Mouse (Mus musculus) forebrain, embryonic 11.5 days (tissue): ENCODE measurements at regions not wholly inside any gene's neighbourhood (a gene's known extent, or its start where the extent isn't known, plus 50 kb on each side); places are given as distances from the start of the nearest gene placed in this dataset.

Experiments used
- ATAC-seq: fragments of 200-750 bp; cut with Nextera tagmentation; replicated peaks from 2 replicates; pipeline ENCODE4 v1.8.0; 2017; ENCODE audit warnings: moderate TSS enrichment; ENCODE audit not compliant: low FRiP score
- DNase-seq: peaks from one replicate; pipeline ENCODE4 v3.0.0-alpha.2; 2017; ENCODE audit warnings: low spot score
- H3K27ac ChIP-seq: fragments of 300-500 bp; sonication (generic); 2 replicates; pipeline ENCODE4 v1.5.1; 2014; ENCODE audit warnings: low read depth, low read length
- H3K27me3 ChIP-seq: fragments of 300-500 bp; sonication (generic); 2 replicates; pipeline ENCODE4 v1.6.1; 2014; ENCODE audit warnings: mild to moderate bottlenecking, low read length, mixed read lengths; ENCODE audit not compliant: control insufficient read depth, insufficient read depth
- H3K36me3 ChIP-seq: fragments of 300-500 bp; sonication (generic); 2 replicates; pipeline ENCODE4 v1.6.1; 2014; ENCODE audit warnings: mild to moderate bottlenecking, low read length, moderate library complexity, mixed read lengths; ENCODE audit not compliant: control insufficient read depth, insufficient read depth
- H3K4me1 ChIP-seq: fragments of 300-500 bp; sonication (generic); replicated peaks from 2 replicates; pipeline ENCODE4 v1.6.1; 2014; ENCODE audit warnings: low read length, mixed read lengths; ENCODE audit not compliant: control insufficient read depth, insufficient read depth
- H3K4me2 ChIP-seq: fragments of 300-500 bp; sonication (generic); 2 replicates; pipeline ENCODE4 v1.6.1; 2014; ENCODE audit warnings: low read depth, mild to moderate bottlenecking, low read length, moderate library complexity, mixed read lengths; ENCODE audit not compliant: severe bottlenecking
- H3K4me3 ChIP-seq: fragments of 300-500 bp; sonication (generic); 2 replicates; pipeline ENCODE4 v1.5.1; 2014; ENCODE audit warnings: low read depth, low read length
- H3K9ac ChIP-seq: fragments of 300-500 bp; sonication (generic); 2 replicates; pipeline ENCODE4 v1.6.1; 2014; ENCODE audit warnings: low read length
- H3K9me3 ChIP-seq: fragments of 300-500 bp; sonication (generic); 2 replicates; pipeline ENCODE4 v1.6.1; 2016; ENCODE audit warnings: low read length, mixed read lengths; ENCODE audit not compliant: control insufficient read depth
- WGBS: fragments of 180-500 bp; shearing (Covaris S2); extraction: QIAGEN DNeasy Blood & Tissue Kit; methylation state at CpG from one replicate; pipeline ENCODE4 v1.1.7; 2014; 5-methylcytosine and 5-hydroxymethylcytosine counted together

GRCm38 (mm10) chr6:147878485-147878884 is 168.6 kb upstream of the Far2 start:
- no peaks in the 10 kb centered on the region for H3K9me3 ChIP-seq
- H3K36me3 ChIP-seq, result no peaks in the 10 kb centered on the region
- no peaks in the 10 kb centered on the region for H3K4me1 ChIP-seq
- H3K27ac ChIP-seq, result no peak overlapping the region
- no peak overlapping the region for H3K9ac ChIP-seq
- 88% methylated on average over 3 of the region's 3 CpGs for WGBS
- H3K27me3 ChIP-seq, result no peaks in the 10 kb centered on the region
- DNase-seq (no peak), ATAC-seq (no peak)
- H3K4me2 ChIP-seq, result no peak overlapping the region
- H3K4me3 ChIP-seq, result no peak overlapping the region

DNA sequence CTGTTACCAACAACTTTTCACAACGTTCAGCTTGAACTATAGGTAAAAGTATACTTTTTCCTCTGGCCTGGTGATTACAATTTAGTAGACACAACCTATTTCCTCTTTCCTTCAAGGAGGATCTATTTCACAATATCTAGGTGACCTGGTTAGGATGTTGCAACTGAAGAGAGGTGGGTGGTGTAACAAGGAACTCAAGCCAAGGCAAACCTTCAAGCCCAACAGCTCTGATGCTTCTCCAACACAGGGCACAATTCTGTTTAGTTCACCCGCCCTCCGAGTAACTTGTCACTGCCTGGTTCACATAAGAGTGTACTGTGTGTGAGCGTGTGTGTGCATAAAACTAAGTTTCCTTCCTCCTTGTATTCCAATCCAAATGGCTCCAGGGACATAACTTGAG is 161.2 kb upstream of the Far2 start:
- 90% methylated on average over 4 of the region's 4 CpGs for WGBS
- Histone ChIP-seq H3K4me1 (no peaks in the 10 kb centered on the region), H3K4me2 (no peak overlapping the region), H3K9ac (no peak overlapping the region), H3K9me3 (no peaks in the 10 kb centered on the region), H3K27me3 (no peaks in the 10 kb centered on the region), H3K36me3 (no peaks in the 10 kb centered on the region), H3K4me3 (no peak overlapping the region), H3K27ac (no peak overlapping the region)
- DNase-seq, result no peak
- no peak for ATAC-seq

DNA sequence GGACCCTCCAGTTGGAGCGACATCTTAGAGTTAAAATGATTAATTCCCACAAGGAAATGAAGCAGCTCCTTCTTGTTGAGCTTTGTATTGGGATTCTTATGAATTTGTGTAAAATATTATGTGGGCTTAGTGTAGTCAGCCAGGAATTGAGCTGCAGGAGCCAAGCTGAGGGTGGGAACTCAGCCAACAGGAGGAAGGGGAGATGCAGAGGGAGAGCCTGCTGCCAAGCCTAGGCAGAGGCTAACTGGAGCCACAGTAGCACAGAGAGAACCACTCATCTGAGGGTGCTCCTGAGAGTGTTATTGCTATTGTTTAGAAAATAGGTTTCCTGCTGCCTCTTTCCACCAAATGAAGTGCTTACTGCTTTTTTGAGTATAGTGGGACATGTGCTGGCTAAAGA is 127.4 kb upstream of the Far2 start:
- DNase-seq (no peak), ATAC-seq (no peak)
- WGBS, result 85% methylated on average over 1 of the region's 1 CpGs

DNA sequence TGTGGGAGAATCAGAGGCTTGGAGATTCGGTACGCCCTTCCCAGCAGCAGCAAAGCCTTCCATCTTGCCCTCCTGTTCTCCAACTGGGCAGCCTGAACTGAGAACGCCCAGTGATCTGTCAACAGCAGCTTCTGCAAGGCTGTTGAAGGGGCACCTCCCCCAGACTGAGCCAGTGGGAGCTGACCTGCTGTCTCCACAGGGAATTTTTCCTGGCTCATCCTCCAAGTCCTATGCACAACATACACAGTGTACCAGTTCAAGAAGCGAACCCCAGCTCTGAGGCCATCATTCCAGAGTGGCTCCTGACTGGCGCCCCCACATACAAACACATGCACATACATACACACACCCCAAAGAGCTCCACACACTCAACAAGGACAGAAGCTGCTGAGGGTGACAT is 126.0 kb upstream of the Far2 start:
- DNase-seq (no peak), ATAC-seq (no peak)
- H3K4me2 ChIP-seq, result no peak overlapping the region
- no peaks in the 10 kb centered on the region for H3K9me3 ChIP-seq
- no peak overlapping the region for H3K4me3 ChIP-seq
- H3K27ac ChIP-seq, result no peak overlapping the region
- WGBS, result 83% methylated on average over 5 of the region's 5 CpGs
- no peaks in the 10 kb centered on the region for H3K36me3 ChIP-seq
- no peak overlapping the region for H3K9ac ChIP-seq
- no peaks in the 10 kb centered on the region for H3K4me1 ChIP-seq
- H3K27me3 ChIP-seq, result no peaks in the 10 kb centered on the region

More for the DNA sequence above, 127.4 kb upstream of the Far2 start:
- Histone ChIP-seq H3K4me2 (no peak overlapping the region), H3K27me3 (no peaks in the 10 kb centered on the region), H3K4me3 (no peak overlapping the region), H3K9me3 (no peaks in the 10 kb centered on the region), H3K27ac (no peak overlapping the region), H3K9ac (no peak overlapping the region), H3K4me1 (no peaks in the 10 kb centered on the region), H3K36me3 (no peaks in the 10 kb centered on the region)

- Histone ChIP-seq H3K9ac (no peak overlapping the region), H3K9me3 (no peaks in the 10 kb centered on the region), H3K4me1 (no peaks in the 10 kb centered on the region), H3K36me3 (no peaks in the 10 kb centered on the region), H3K27ac (no peak overlapping the region), H3K4me3 (no peak overlapping the region), H3K4me2 (no peak overlapping the region), H3K27me3 (no peaks in the 10 kb centered on the region)
- ATAC-seq (no peak), DNase-seq (no peak)
- WGBS, result 68% methylated on average over 5 of the region's 5 CpGs
Measured at GRCm38 (mm10) chr6:147922506-147922905, 124.6 kb upstream of the Far2 start.

GRCm38 (mm10) chr6:147923246-147923645 is 123.8 kb upstream of the Far2 start:
- no peak overlapping the region for H3K9ac ChIP-seq
- H3K4me3 ChIP-seq, result no peak overlapping the region
- DNase-seq (no peak), ATAC-seq (no peak)
- H3K36me3 ChIP-seq, result no peaks in the 10 kb centered on the region
- no peak overlapping the region for H3K4me2 ChIP-seq
- WGBS, result 94% methylated on average over 8 of the region's 8 CpGs
- no peaks in the 10 kb centered on the region for H3K27me3 ChIP-seq
- no peaks in the 10 kb centered on the region for H3K9me3 ChIP-seq
- no peak overlapping the region for H3K27ac ChIP-seq
- no peaks in the 10 kb centered on the region for H3K4me1 ChIP-seq

GRCm38 (mm10) chr6:147928951-147929350 is 118.1 kb upstream of the Far2 start:
- DNase-seq (no peak), ATAC-seq (no peak)
- Histone ChIP-seq H3K9ac (no peak overlapping the region), H3K36me3 (no peaks in the 10 kb centered on the region), H3K9me3 (no peaks in the 10 kb centered on the region), H3K4me2 (no peak overlapping the region), H3K27ac (no peak overlapping the region), H3K4me3 (no peak overlapping the region), H3K4me1 (no peaks in the 10 kb centered on the region), H3K27me3 (no peaks in the 10 kb centered on the region)

- no peaks in the 10 kb centered on the region for H3K9me3 ChIP-seq
- H3K36me3 ChIP-seq, result no peaks in the 10 kb centered on the region
- no peak overlapping the region for H3K4me2 ChIP-seq
- WGBS, result 76% methylated on average over 3 of the region's 3 CpGs
- no peaks in the 10 kb centered on the region for H3K27me3 ChIP-seq
- no peak overlapping the region for H3K27ac ChIP-seq
- no peaks in the 10 kb centered on the region for H3K4me1 ChIP-seq
- DNase-seq, result no peak
- no peak overlapping the region for H3K9ac ChIP-seq
- no peak overlapping the region for H3K4me3 ChIP-seq
- no peak for ATAC-seq
Measured at GRCm38 (mm10) chr6:147944020-147944419, 103.0 kb upstream of the Far2 start.

DNA sequence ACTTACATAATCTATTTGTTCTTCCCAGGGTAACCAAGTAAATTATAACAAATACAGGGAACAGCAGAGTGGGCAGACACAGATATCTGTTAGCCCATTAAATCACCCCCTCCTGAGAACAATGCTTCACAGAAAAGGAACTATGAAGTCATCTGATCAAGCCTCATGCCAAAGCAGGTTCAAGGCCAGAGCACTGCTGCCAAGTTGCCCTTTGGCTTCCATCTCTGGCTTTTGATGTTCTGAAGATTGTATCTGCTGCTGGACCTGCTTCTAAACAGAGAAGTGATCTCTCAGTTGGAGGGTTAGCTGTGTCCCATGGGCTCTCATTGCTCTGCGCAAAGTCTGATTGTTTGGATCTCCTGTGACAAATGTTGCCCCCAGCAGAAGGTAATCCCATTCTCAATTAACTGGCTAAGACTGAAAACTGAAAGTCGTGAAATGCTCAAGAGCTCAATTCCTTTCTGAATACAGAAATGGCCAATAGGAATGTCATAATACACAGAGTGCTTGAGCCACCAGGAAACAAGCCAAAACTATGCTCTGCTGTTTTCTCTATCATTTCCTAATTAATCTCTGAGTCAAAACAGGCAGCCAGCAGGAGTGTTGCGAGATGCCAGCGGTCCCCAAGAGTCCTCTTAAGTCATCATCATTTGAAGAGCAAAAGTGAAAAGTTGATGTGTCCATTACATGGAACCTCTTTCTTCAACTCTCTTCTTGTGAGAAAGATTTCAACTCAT is 102.0 kb upstream of the Far2 start:
- no peak overlapping the region for H3K4me3 ChIP-seq
- ATAC-seq, result no peak
- H3K4me1 ChIP-seq, result no peaks in the 10 kb centered on the region
- H3K27ac ChIP-seq, result no peak overlapping the region
- 90% methylated on average over 4 of the region's 4 CpGs for WGBS
- H3K36me3 ChIP-seq, result no peaks in the 10 kb centered on the region
- no peaks in the 10 kb centered on the region for H3K27me3 ChIP-seq
- no peaks in the 10 kb centered on the region for H3K9me3 ChIP-seq
- no peak overlapping the region for H3K4me2 ChIP-seq
- no peak for DNase-seq
- no peak overlapping the region for H3K9ac ChIP-seq
